Mouse (Mus musculus): ENCODE measurements around the gene Cpsf4. TPM values are rescaled to one million over a fixed set of nuclear protein-coding genes. Genes with fewer than 3 reads are reported as not detected.
"Not testable (repeated sequence)": the region's sequence is repeated elsewhere in the genome, so short reads cannot be mapped to it uniquely, and the experiment has no call there.

The Cpsf4 gene
- total RNA-seq, 2 experiments from 2014 or later = 13.2 to 13.7 TPM

GRCm38 (mm10) chr5:145218206-145218605 is 51.2 kb downstream of the Cpsf4 start:
- intact Hi-C loops (cut with DNase I) = no loop called here

DNA sequence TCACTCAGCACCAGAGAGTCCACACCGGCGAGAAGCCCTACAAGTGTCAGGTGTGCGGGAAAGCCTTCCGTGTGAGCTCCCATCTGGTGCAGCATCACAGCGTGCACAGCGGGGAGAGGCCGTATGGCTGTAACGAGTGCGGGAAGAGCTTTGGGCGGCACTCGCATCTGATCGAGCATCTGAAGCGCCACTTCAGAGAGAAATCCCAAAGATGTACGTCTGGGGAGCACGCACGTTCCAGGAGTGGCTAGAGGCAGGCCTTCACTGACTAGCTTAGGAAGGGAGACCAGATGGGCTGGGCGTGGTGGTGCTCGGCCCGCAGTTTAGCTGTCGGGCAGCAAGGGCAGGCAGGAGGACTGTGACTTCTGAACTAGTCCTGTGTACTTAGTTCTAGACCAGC is 51.7 kb downstream of the Cpsf4 start:
- intact Hi-C loops (cut with DNase I) = no loop called here
- DNase-seq = no peak

More at GRCm38 (mm10) chr5:145218206-145218605, 51.2 kb downstream of the Cpsf4 start:
- no peak for DNase-seq

GRCm38 (mm10) chr5:145219981-145220380 is 53.0 kb downstream of the Cpsf4 start:
- intact Hi-C loops (cut with DNase I) = no loop called here
- no peak for DNase-seq

- no peak for DNase-seq
- intact Hi-C loops (cut with DNase I) = no loop called here
These were observed 55.8 kb downstream of the Cpsf4 start for GRCm38 (mm10) chr5:145222840-145223239.

DNA sequence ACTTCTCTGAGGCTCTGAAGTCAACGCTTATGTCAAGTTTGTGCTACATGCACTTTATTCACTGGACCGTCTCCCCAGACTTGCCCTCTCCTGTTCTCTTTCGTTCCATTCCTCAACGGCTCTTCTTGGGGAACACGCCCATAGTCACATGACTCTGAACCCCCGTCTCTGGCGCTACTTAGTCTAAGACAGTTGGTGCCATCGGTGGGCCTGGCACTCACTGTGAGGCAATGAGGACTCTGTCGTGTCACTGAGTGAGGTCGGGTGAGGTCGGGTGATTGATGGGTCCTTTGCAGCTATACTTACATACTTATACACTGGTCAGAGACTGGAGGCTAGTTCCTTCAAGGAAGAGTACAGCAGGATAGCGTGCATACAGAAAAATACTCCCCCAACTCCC is 56.4 kb downstream of the Cpsf4 start:
- no peak for DNase-seq
- intact Hi-C loops (cut with DNase I) = no loop called here

- DNase-seq = no peak
- intact Hi-C loops (cut with DNase I) = no loop called here
These were observed 59.4 kb downstream of the Cpsf4 start for GRCm38 (mm10) chr5:145226453-145226852.

DNA sequence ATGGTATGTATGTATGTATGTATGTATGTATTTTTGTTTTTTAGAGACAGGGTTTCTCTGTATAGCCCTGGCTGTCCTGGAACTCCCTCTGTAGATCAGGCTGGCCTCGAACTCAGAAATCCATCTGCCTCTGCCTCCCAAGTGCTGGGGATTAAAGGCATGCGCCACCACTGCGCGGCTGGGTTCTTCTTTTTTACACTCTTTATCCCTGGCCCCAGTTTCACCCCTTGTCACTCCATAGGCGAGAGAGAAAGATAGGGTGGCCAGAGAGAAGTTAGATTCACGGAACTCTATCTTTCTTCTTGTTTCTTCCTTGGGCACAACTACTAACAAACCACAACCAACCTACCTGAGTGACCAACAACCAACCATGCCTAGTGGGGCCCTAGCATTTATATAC is 62.3 kb downstream of the Cpsf4 start:
- DNase-seq; intact Hi-C loops (cut with DNase I): not testable (repeated sequence)

GRCm38 (mm10) chr5:145230641-145231040 is 63.6 kb downstream of the Cpsf4 start:
- DNase-seq = peak in 1 of 2 experiments; percentile 12
- intact Hi-C loops (cut with DNase I) = loop anchor here (2.0 to 5.0 kb wide), 2 partner anchors 26 to 137 kb away; partner anchors contain the start of gene Zkscan5

DNA sequence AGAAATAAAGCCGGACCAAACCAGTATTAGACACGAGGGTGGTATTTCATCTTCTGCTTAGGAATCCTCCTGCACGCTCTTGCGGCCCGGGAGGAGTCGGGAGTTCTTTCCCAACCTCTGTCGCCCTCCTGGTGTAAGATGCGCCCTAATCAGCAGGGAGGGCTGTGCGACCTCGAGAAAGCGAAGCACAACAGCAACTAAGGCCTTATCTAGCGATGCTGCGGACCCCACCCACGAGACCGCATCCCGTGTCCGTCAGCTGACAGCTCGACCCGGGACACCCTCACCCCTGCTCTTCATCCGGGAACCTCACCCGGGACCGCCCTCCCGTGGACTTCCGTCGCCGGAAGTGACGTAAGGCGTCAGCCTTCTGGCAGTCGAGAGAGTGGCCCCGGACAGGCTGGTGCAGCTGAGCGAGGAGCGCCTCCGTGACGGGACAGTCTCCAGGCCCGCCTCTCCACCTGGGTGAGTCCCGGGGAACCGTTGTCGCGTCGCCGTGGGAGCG is 64.4 kb downstream of the Cpsf4 start, which contains the start of gene Zfp655:
Gene Zfp655 (plus strand): TSS at position 349 of the 505 bp plus-strand sequence.
- intact Hi-C loops (cut with DNase I) = loop anchor here (2.0 to 5.0 kb wide), 2 partner anchors 27 to 136 kb away; partner anchors contain the start of gene Zkscan5

More for the DNA sequence above, 64.4 kb downstream of the Cpsf4 start, which contains the start of gene Zfp655:
- DNase-seq = peak; percentile 98 to 99

Other genes with a start within 250 kb of the Cpsf4 start
- 10 to 100 TPM; 28.7 to 33.6 TPM for gene Smurf1, start 201.4 kb upstream of the Cpsf4 start, total RNA-seq (2021)
- gene Gm4871, start 134.5 kb upstream of the Cpsf4 start, total RNA-seq (2021) = not detected
- not detected for gene 1700018F24Rik, start 124.2 kb upstream of the Cpsf4 start, total RNA-seq (2021)
- 10 to 100 TPM; 73.9 to 74.7 TPM for gene Arpc1a, start 83.4 kb upstream of the Cpsf4 start, total RNA-seq (2021)
- gene Kpna7, start 83.2 kb upstream of the Cpsf4 start, total RNA-seq (2021) = not detected
- gene Arpc1b, start 53.0 kb upstream of the Cpsf4 start, total RNA-seq (2021) = 100 to 1,000 TPM; 135 to 140 TPM
- gene Pdap1, start 27.0 kb upstream of the Cpsf4 start, total RNA-seq (2021) = 10 to 100 TPM; 54.8 to 55.9 TPM
- 10 to 100 TPM; 76.8 to 77.1 TPM for gene Bud31, start 26.9 kb upstream of the Cpsf4 start, total RNA-seq (2021)
- 10 to 100 TPM; 22.6 to 29.2 TPM for gene Ptcd1, start 105 bp upstream of the Cpsf4 start, total RNA-seq (2021)
- gene Atp5j2, start 24.8 kb downstream of the Cpsf4 start, total RNA-seq (2021) = 100 to 1,000 TPM; 843 to 872 TPM
- 1 to 10 TPM; 6.6 to 7.0 TPM for gene Zkscan14, start 34.7 kb downstream of the Cpsf4 start, total RNA-seq (2021)
- 10 to 100 TPM; 11.4 to 12.1 TPM for gene Zkscan5, start 37.3 kb downstream of the Cpsf4 start, total RNA-seq (2021)
- 10 to 100 TPM; 29.0 to 30.1 TPM for gene Zfp655, start 64.5 kb downstream of the Cpsf4 start, total RNA-seq (2021)
- gene Zscan25, start 113.3 kb downstream of the Cpsf4 start, total RNA-seq (2021) = 10 to 100 TPM; 14.4 to 15.1 TPM
- gene Cyp3a57, start 178.1 kb downstream of the Cpsf4 start, total RNA-seq (2021) = not detected

Measured in heart, postnatal 10 days (tissue).